Comparison of ENCODE assay signal across 10 mouse cellular contexts in the genomic region with DNA sequence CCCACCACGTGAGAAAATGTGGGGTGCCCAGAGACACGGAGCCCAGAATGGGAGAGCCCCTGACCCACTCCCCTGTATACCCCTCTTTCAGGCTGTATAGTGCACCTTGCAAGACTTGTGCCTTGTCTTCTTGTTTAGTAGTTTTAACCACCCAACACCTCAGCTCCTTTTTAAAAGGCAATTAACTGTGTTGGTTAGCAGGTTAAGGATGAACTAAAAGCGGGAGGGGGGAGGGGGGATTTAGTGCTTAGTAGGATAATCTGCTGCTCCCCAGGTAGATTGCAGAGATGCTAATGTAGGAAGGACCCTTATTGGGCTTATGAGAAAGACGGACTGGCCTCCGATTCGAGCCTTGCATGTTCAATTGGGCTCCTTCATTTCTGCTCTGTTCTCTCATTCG. TPM values are rescaled to one million over a fixed set of nuclear protein-coding genes. Genes with fewer than 3 reads are reported as not detected.
DNase-seq lines count a peak whose midpoint lies in the region; ATAC-seq and TF ChIP-seq lines count a peak whose summit lies in the region.
"Had no signal": no experiment of that assay in that cellular context is flagged by ENCODE, and none has a peak within 500 bp of the region (broad histone marks: within the 10 kb centered on the region; RNA-seq: fewer than 3 reads in every experiment).

No protein-coding gene starts in this region.

- H3K4me3 ChIP-seq in liver, embryonic 12.5 days: 0 out of 2 replicates have a peak overlapping the region, but pooled peaks have one; percentile 9
- no peak overlapping the region for H3K4me3 ChIP-seq in liver, postnatal 0 days (ENCODE audit: low read depth, low read length)
- peak overlapping the region; percentile 56 for H3K4me3 ChIP-seq in midbrain, embryonic 10.5 days

- TF ChIP-seq EP300 in liver, postnatal 0 days (IDR thresholded peaks at IDR 0.05; ENCODE audit: low read depth): no peak

- WGBS in liver, embryonic 12.5 days (ENCODE audit: insufficient replicate concordance): 15% methylated on average over 7 of the region's 7 CpGs
- 15% methylated on average over 7 of the region's 7 CpGs for WGBS in liver, postnatal 0 days (ENCODE audit: insufficient replicate concordance)
- 7% methylated on average over 7 of the region's 7 CpGs for WGBS in midbrain, embryonic 10.5 days

- no peaks in the 10 kb centered on the region for H3K4me1 ChIP-seq in liver, embryonic 12.5 days
- no peaks in the 10 kb centered on the region for H3K4me1 ChIP-seq in liver, postnatal 0 days (ENCODE audit: insufficient read depth)
- peaks cover 16% of the 10 kb centered on the region for H3K4me1 ChIP-seq in midbrain, embryonic 10.5 days

- H3K27ac ChIP-seq in liver, embryonic 12.5 days: no peak overlapping the region
- H3K27ac ChIP-seq in liver, postnatal 0 days (ENCODE audit: low read depth): no peak overlapping the region
- H3K27ac ChIP-seq in midbrain, embryonic 10.5 days (replicated peaks): no peak overlapping the region

- H3K9ac ChIP-seq in liver, embryonic 12.5 days: no peak overlapping the region
- no peak overlapping the region for H3K9ac ChIP-seq in liver, postnatal 0 days (replicated peaks)

- no peaks in the 10 kb centered on the region for H3K36me3 ChIP-seq in liver, embryonic 12.5 days
- H3K36me3 ChIP-seq in liver, postnatal 0 days (replicated peaks; ENCODE audit: insufficient read depth, low read length): no peaks in the 10 kb centered on the region
- no peaks in the 10 kb centered on the region for H3K36me3 ChIP-seq in midbrain, embryonic 10.5 days

- DNase-seq in embryo, embryonic 10 days (ENCODE audit: low spot score): peak; percentile 6
- DNase-seq in embryo, embryonic 9.5 days (ENCODE audit: extremely low spot score): no peak
- DNase-seq in liver, postnatal 0 days: no peak
- peak; percentile 22 for DNase-seq in midbrain, embryonic 10.5 days (ENCODE audit: low spot score)
- peak; percentile 5 for DNase-seq in telencephalon, adult 2 months (ENCODE audit: low read depth, low spot score)
- DNase-seq in B cell, adult 2 months: no peak
- DNase-seq in kidney, adult 18-20 months: no peak
- DNase-seq: cerebellum, adult 11-12 months had no signal

- TF ChIP-seq CTCF in liver, postnatal 0 days (IDR thresholded peaks at IDR 0.05; ENCODE audit: low read depth): no peak

- no peaks in the 10 kb centered on the region for H3K9me3 ChIP-seq in liver, embryonic 12.5 days (replicated peaks)
- no peaks in the 10 kb centered on the region for H3K9me3 ChIP-seq in liver, postnatal 0 days (ENCODE audit: low read length)
- H3K9me3 ChIP-seq in midbrain, embryonic 10.5 days (replicated peaks): no peaks in the 10 kb centered on the region

- H3K4me2 ChIP-seq in liver, embryonic 12.5 days: 0 out of 2 replicates have a peak overlapping the region, but pooled peaks have one; percentile 3
- H3K4me2 ChIP-seq in liver, postnatal 0 days (ENCODE audit: low read depth, low read length): no peak overlapping the region

- H3K27me3 ChIP-seq in liver, embryonic 12.5 days (replicated peaks): peaks cover 28% of the 10 kb centered on the region
- peaks cover 19% of the 10 kb centered on the region for H3K27me3 ChIP-seq in liver, postnatal 0 days (ENCODE audit: insufficient read depth, low read length)
- peaks cover 52% of the 10 kb centered on the region for H3K27me3 ChIP-seq in midbrain, embryonic 10.5 days (ENCODE audit: low read depth, poor library complexity, severe bottlenecking)

- ATAC-seq in liver, embryonic 12.5 days: no peak
- ATAC-seq in liver, postnatal 0 days: no peak
- ATAC-seq: Patski had no signal

RNA-seq across cellular contexts. Expression of a gene that starts 1.0 kb away (rescaled TPM):
- 0.22 and 0.25 TPM in 2 replicates for polyA plus RNA-seq in liver, embryonic 12.5 days (2016; fragmentation: Nextera tagmentation; extraction: Ambion mirVana)
- 0.04 TPM in 1 of 2 replicates, not detected in the other for polyA plus RNA-seq in liver, postnatal 0 days (2015; fragmentation: Nextera tagmentation; extraction: Ambion mirVana)
- 0.54 and 0.87 TPM in 2 replicates for polyA plus RNA-seq in midbrain, embryonic 10.5 days (2016; fragmentation: Nextera tagmentation; extraction: Ambion mirVana)
- polyA plus RNA-seq: Patski had no signal

RNA-seq across cellular contexts. Expression of a gene that starts 10.1 kb away (rescaled TPM):
- polyA plus RNA-seq in liver, embryonic 12.5 days (2016; fragmentation: Nextera tagmentation; extraction: Ambion mirVana): not detected in 2 replicates
- not detected in 2 replicates for polyA plus RNA-seq in liver, postnatal 0 days (2015; fragmentation: Nextera tagmentation; extraction: Ambion mirVana)
- 0.11 and 0.34 TPM in 2 replicates for polyA plus RNA-seq in midbrain, embryonic 10.5 days (2016; fragmentation: Nextera tagmentation; extraction: Ambion mirVana)
- polyA plus RNA-seq: Patski had no signal

Comparison
In these comparisons a context has a peak if more than half of its experiments do, and no peak if none do; other contexts are left out.
1. DNase-seq: peak in embryo, embryonic 10 days (single experiment), midbrain, embryonic 10.5 days (single experiment) and telencephalon, adult 2 months (single experiment); none in embryo, embryonic 9.5 days (single experiment), liver, postnatal 0 days (single experiment), B cell, adult 2 months (0 of 2) and kidney, adult 18-20 months (single experiment).